Mouse (Mus musculus) spleen, adult 2 months (tissue): ENCODE results near the gene Kcnj4. TPM values are rescaled to one million over a fixed set of nuclear protein-coding genes. Genes with fewer than 3 reads are reported as not detected.

ENCODE experiments used
- DNase-seq, 2 experiments: peaks; one replicate each; pipeline versions ENCODE4 v3.0.0 to v3.0.0-alpha.2; 2012 to 2021; ENCODE audit warnings: low spot score in 2 of 2, low read depth in 1 of 2
- H3K27ac ChIP-seq: fragments of 200-500 bp; 2 replicates; pipeline ENCODE4 v1.5.1; 2012; ENCODE audit warnings: low read length, inconsistent platforms; ENCODE audit not compliant: insufficient read depth
- H3K27me3 ChIP-seq: fragments of 200-500 bp; 2 replicates; pipeline ENCODE4 v1.6.1; 2012; ENCODE audit warnings: mild to moderate bottlenecking, moderate library complexity, low read length, inconsistent platforms; ENCODE audit not compliant: control insufficient read depth, insufficient read depth
- H3K36me3 ChIP-seq: fragments of 200-500 bp; 2 replicates; pipeline ENCODE4 v1.6.1; 2012; ENCODE audit warnings: mild to moderate bottlenecking, low read length, inconsistent platforms; ENCODE audit not compliant: control insufficient read depth, insufficient read depth
- H3K4me1 ChIP-seq: fragments of 200-500 bp; 2 replicates; pipeline ENCODE4 v1.6.1; 2011; ENCODE audit warnings: inconsistent platforms; ENCODE audit not compliant: control insufficient read depth, insufficient read depth, insufficient read length
- H3K4me3 ChIP-seq: fragments of 200-500 bp; 2 replicates; pipeline ENCODE4 v1.5.1; 2011; ENCODE audit warnings: mild to moderate bottlenecking, inconsistent platforms; ENCODE audit not compliant: insufficient read depth, insufficient read length; ENCODE audit errors: extremely low read depth
- CTCF ChIP-seq: fragments of 200-500 bp; IDR thresholded peaks from 2 replicates; pipeline ENCODE4 v1.5.1; 2011; ENCODE audit warnings: mild to moderate bottlenecking, inconsistent platforms; ENCODE audit not compliant: insufficient read depth, insufficient read length, insufficient replicate concordance; ENCODE audit errors: extremely low read depth
- POLR2A ChIP-seq: fragments of 200-500 bp; IDR thresholded peaks from 2 replicates; pipeline ENCODE4 v1.6.1; 2011; ENCODE audit warnings: low read depth, low read length, inconsistent platforms
- WGBS: fragments of 180-500 bp; shearing (Covaris S2); methylation state at CpG from one replicate; pipeline ENCODE4 v1.1.7; 2018; 5-methylcytosine and 5-hydroxymethylcytosine counted together
- polyA plus RNA-seq: library from polyadenylated mRNA; depleted of rRNA; stranded (reverse); fragments of >200 nt; gene quantifications from 2 replicates; pipeline ENCODE4 v1.2.3, GENCODE M21; 2012; rRNA removed

Kcnj4 gene
- not detected in 2 replicates for polyA plus RNA-seq

DNA sequence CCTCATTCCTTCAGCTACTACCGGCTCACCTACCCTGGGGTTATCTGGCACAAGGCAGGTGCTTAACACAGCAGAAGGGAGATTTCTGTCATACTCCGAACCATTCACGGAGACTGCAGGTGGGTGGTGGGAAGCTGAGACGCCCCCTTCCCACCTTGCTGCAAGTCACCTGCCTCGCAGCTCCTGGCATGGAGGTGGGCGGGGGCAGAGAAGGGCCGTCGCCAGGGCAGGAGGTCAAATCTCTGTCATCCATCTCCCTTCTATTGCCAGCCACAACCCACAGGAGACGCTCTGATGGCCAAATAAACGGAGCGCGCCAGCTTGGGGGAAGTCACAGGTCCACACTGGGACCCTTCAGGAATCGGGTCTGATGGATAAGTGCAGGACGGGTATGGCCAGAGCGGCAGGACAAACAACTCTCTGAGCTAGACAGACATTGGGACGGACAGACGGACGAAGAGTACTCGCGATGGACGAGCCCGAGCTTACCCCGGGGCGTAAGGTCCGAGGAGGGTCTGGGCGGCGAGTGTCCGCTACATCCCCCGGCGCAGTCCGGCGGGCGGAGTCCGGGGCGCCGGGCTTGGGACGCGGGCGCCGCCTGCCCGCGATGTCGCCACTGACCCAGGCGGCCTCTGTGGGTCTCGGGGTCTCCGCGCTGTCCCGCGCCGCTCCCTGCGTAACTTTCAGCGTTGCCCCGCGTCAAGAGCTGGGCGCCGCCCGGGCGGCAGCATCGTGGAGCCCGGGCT is at the start of gene Kcnj4:
Gene Kcnj4, minus strand, starts transcription at position 535 of the 746 bp plus-strand sequence.
- Histone ChIP-seq H3K36me3 (no peaks in the 10 kb centered on the region), H3K27ac (no peak within 1 kb of the TSS), H3K4me1 (peaks cover 6% of the 10 kb centered on the region; the same call in 1 of the 2 replicates), H3K4me3 (peak within 1 kb of the TSS; percentile 26; the same call in 1 of the 2 replicates), H3K27me3 (peaks cover 25% of the 10 kb centered on the region)
- 4% methylated on average over 60 of the region's 60 CpGs for WGBS
- no peak for TF ChIP-seq CTCF
- TF ChIP-seq POLR2A = no peak
- DNase-seq = no peak

DNA sequence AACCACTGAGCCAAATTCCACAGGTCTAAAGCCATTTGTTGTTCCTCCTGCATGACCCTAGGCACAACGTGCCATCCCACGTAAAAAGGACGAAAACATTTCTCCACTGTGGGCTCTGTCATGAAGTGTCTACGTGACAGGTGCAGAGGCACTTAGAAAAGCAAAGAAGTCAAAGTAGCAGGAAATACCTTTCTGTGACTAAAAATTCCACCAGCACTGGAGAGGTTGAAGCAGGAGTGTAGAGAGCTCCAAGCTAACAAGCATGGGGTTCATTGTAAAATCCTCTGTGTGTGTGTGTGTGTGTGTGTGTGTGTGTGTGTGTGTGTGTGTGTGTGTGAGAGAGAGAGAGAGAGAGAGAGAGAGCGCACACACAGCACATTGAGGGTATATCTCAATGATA is 47.5 kb upstream of the Kcnj4 start:
- TF ChIP-seq POLR2A = no peak
- H3K27me3 ChIP-seq = no peaks in the 10 kb centered on the region
- no peak overlapping the region for H3K4me3 ChIP-seq
- WGBS = 81% methylated on average over 5 of the region's 5 CpGs
- no peaks in the 10 kb centered on the region for H3K4me1 ChIP-seq
- H3K36me3 ChIP-seq = no peaks in the 10 kb centered on the region
- no peak for DNase-seq
- H3K27ac ChIP-seq = no peak overlapping the region

DNA sequence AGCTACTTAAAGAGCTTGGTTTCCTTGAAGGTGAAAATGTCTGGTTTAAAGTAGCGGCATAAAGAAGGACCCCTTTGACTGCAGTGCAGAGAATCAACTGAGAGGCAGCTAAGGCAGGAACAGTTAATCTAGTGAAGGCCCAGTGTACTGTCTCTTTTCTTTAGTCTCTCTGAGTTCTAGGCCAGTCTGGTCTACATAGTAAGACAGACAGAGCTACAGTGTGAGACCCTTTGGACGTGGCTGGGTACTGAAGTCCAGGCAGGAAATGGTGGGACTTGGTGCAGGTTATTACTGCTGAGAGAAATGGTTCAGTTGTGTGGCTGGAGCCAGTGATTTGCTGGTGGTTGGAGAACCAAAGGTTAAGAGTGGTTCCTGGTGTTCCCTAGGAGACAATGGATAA is 43.2 kb upstream of the Kcnj4 start:
- peaks cover under 1% of the 10 kb centered on the region for H3K36me3 ChIP-seq
- peaks cover 3% of the 10 kb centered on the region for H3K4me1 ChIP-seq
- H3K27me3 ChIP-seq = no peaks in the 10 kb centered on the region
- 93% methylated on average over 2 of the region's 2 CpGs for WGBS
- H3K27ac ChIP-seq = no peak overlapping the region
- no peak overlapping the region for H3K4me3 ChIP-seq
- no peak for DNase-seq
- TF ChIP-seq CTCF = no peak
- no peak for TF ChIP-seq POLR2A

DNA sequence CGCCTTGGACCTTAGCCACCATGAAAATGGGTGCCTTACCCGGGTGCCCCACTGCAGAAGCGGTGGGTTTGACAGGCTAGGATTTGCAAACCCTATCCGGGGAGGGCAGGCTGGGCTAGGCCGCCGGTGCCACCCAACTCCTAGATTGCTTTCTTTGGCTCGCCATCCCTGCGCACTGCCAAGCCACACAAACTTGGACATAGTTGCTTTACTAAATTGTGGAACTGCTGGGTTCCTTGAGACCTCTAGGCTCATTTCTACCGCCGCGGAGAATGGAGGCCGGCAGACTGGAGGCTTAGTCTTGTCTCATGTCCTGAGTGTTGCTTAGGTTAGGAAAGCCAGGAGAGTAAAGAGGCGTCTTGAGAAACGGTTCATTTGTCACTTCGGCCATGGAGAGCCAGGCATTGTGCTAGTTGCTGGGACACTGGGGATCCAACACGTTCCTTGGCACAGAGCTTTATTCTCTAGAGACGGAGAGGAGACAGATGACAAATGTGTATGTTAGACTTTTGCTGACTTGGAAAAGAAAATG is 42.3 kb upstream of the Kcnj4 start:
- 91% methylated on average over 17 of the region's 17 CpGs for WGBS
- peak overlapping the region; percentile 62; the same call in 1 of the 2 replicates for H3K4me3 ChIP-seq
- DNase-seq = no peak
- H3K36me3 ChIP-seq = peaks cover 8% of the 10 kb centered on the region
- no peak for TF ChIP-seq CTCF
- no peak for TF ChIP-seq POLR2A
- no peaks in the 10 kb centered on the region for H3K27me3 ChIP-seq
- H3K4me1 ChIP-seq = peaks cover 3% of the 10 kb centered on the region
- H3K27ac ChIP-seq = peak overlapping the region; percentile 92

DNA sequence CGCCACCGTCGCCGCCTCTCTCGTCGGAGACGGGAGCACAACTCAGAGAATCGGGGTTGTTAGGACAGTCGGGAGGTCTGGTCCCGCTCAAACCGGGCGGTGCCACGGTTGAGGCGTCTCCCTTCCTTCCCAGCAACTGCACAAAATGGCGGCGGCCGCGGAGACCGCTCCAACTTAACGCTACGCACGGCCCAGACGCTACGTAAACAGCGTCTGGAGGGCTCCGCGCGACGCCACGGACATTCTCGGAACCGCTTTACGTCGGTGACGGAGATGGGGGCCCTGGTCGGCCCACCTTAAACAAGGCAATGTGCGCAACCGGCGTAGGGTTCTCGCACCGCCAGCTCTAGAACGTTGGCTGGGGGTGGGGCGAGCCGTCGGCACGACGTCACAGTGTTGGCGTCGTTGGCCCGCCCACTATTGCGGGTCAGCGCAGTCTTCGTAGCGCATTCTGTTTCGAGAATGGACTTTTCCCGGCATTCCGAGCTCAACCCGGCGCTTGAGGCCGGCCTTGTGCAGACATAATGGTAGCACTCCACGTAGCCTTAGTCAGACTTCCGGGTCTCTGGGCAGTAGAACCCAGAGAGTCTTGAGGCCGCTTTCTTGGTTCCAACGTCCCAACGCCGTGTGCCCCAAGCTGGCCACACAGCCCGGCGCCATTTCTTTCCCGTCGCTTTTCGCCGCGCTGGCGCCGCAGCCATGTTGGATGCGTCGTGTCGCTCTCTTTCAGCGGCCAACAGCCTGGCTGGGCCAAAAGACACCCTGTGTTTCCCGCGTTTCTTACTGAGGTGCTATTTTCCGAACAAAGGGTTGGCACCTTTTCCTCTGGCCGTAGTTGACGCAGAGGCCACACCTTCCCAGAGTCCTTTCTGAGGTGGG is 41.6 kb upstream of the Kcnj4 start, which contains the start of gene Ddx17:
Gene Ddx17, minus strand, starts transcription at position 332 of the 879 bp plus-strand sequence.
- WGBS = 6% methylated on average over 84 of the region's 84 CpGs
- TF ChIP-seq CTCF = no peak
- peak; percentile 90 for TF ChIP-seq POLR2A
- peak within 1 kb of the TSS; percentile 97 for H3K27ac ChIP-seq

DNA sequence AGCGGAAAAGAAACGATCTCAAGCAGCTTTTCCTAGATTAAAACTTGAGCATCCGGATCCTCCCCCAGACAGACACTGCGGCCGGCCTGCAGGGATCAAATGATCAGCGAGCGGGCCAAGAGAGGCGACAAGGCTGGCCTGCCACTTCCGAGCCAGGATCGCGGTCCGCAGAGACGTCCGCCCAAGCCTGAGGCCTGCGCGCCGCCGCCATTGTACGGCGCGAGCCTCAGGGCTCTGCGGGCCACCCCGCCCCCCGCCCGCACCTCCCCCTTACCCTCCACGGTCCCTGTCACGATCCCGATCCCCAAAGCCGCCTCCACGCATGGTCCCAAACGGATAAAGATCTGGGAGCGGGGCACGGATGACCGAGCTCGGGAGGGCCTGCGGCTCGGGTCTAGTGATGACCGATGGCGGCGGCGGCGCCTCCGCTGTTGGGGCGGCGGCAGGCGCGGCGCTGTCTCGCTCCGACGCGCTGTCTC is 40.9 kb upstream of the Kcnj4 start:
- DNase-seq = peak in 1 of 2 experiments; percentile 52
- Histone ChIP-seq H3K27ac (peak overlapping the region; percentile 97), H3K4me1 (peaks cover 3% of the 10 kb centered on the region), H3K36me3 (peaks cover 14% of the 10 kb centered on the region), H3K4me3 (peak overlapping the region; percentile 88), H3K27me3 (no peaks in the 10 kb centered on the region)
- under 1% methylated on average over 41 of the region's 52 CpGs for WGBS
- no peak for TF ChIP-seq POLR2A
- TF ChIP-seq CTCF = no peak

More for the DNA sequence above, 41.6 kb upstream of the Kcnj4 start, which contains the start of gene Ddx17:
- Histone ChIP-seq H3K27me3 (no peaks in the 10 kb centered on the region), H3K36me3 (peaks cover 10% of the 10 kb centered on the region), H3K4me3 (peak within 1 kb of the TSS; percentile 88), H3K4me1 (peaks cover 3% of the 10 kb centered on the region)
- DNase-seq = peak; percentile 91 to 94
